Mouse (Mus musculus) layer of hippocampus, adult 18-20 months (tissue): ENCODE results near the gene Usp20. TPM values are rescaled to one million over a fixed set of nuclear protein-coding genes. Genes with fewer than 3 reads are reported as not detected.

Experiments used
- DNase-seq, 2 experiments: peaks; one replicate each; pipeline ENCODE4 v3.0.0; 2022; ENCODE audit warnings: low spot score in 2 of 2
- total RNA-seq, 2 experiments: library from RNA; stranded (reverse); gene quantifications; 2 replicates each; pipeline ENCODE4 v1.2.3; 2021

The Usp20 gene
- total RNA-seq, 2 experiments from 2014 or later: 86.5 to 90.9 TPM

GRCm38 (mm10) chr2:30985111-30986020, 3.3 kb downstream of the Usp20 start:
- DNase-seq: peak in 1 of 2 experiments; percentile 31

DNA sequence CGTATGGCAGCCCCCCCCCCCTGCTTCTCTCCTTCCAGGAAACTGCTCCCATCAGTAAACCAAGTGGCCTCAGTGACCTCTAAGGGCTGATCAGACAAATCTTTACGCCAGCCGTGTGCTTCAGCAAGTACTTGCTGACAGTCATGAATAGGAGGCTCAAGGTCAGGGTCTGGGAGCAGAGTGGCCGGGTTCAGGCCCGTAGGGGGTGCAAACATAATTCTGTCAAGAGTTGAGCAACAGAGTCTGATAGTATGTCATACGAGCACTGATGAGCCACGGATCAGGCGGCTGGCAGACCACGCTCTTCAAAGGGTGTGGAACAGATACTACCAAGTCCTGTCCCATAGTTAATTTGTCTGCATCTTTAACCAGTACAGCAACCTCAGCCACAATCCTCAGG, 8.1 kb downstream of the Usp20 start:
- DNase-seq: no peak

- DNase-seq: no peak
These were observed 12.8 kb downstream of the Usp20 start for GRCm38 (mm10) chr2:30994853-30995252.

- DNase-seq: no peak
These were observed 13.4 kb downstream of the Usp20 start for GRCm38 (mm10) chr2:30995432-30995996.

- no peak for DNase-seq
These were observed 16.6 kb downstream of the Usp20 start for GRCm38 (mm10) chr2:30998443-30999260.

DNA sequence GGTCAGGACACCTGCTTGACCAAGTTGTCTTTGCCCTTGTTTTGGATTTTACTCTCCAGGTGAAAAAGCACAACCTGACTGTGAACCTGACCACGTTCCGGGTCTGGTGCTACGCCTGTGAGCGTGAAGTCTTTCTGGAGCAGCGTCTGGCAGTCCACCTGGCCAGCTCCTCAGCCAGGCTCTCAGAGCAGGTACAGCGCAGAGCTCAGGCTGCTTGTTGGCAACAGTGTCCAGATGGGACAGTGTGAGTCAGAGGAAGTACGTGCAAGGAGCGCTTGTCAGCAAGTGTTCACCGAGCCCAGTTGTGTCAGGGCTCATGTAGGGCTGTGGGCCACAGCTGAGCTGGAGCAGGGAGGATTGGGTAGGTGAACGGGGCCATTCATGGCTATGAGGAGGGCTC, 20.8 kb downstream of the Usp20 start:
- DNase-seq: no peak

DNA sequence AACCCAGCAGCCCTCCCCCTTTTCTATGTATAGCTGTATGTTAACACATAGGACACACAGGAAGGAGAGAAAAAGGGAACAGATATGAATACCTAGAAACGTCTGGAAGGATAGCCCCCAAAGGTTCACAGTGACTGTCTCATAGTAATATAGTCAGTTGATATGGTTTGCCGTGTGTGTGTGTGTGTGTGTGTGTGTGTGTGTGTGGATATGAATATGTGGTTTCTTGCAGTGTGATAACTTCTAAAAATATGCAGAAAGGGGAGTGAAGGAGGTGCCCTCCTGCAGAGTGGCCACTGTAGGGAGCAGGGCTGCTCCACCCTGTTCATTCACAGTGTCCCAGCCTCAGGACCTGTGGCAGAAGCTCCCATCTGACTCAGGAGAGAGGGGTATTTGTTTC, 23.4 kb downstream of the Usp20 start:
- DNase-seq: no peak

GRCm38 (mm10) chr2:31006434-31006833, 24.4 kb downstream of the Usp20 start:
- DNase-seq: no peak

DNA sequence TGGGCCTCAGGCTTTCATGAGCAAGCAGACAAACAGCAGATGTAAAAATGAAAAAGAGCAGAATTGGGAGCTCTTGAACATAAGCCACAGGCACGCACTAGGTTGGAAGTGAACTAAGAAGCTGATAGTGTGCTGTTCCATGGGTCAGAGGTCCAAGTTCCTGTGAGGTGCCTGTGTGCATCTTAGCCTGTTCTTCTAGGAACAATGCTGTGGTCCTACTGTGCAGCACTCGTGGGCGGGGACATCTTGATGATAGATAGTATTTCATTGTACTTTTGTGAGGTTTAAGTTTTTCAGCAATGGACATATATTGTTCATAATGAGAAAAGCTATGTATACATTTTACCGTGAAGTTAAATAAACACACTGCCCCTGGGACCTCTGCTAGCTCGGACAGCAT, 25.1 kb downstream of the Usp20 start:
- no peak for DNase-seq

DNA sequence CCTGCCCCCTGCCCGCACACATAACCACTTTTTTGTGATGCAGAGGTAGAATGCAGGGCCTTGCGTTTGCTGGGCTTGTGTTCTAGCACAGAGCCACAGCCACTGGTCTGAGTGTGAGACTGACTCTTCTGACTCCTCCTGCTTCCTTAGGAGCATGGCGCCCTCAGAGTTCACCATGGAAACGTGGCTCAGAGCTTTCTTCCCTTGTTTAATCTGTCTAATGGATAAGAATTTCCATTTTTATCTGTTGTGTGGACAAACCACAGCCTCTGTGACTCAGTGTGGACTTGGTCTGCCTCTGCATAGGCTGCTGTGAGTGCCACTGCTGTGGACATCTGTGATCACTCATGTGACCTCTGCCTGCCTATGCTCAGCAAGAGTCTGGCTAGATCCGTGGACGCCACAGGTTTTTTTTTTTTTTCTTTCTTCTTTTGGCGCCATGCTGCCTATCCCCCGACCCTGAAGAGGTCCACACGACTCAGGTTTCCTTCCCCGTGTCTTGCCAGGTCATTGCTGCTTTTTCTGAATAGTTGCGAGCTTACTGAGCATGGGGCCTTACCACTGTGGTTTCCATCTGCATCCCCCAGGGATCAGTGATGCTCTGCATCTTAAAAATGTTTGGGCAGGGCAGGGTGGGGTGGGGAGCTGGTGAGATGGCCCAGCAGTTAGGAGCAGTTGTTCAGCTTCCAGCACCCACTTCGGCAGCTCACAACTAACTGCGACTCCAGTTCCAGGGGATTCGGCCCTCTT, 31.5 kb downstream of the Usp20 start:
- no peak for DNase-seq

GRCm38 (mm10) chr2:31017625-31018317, 35.7 kb downstream of the Usp20 start:
- DNase-seq: no peak

DNA sequence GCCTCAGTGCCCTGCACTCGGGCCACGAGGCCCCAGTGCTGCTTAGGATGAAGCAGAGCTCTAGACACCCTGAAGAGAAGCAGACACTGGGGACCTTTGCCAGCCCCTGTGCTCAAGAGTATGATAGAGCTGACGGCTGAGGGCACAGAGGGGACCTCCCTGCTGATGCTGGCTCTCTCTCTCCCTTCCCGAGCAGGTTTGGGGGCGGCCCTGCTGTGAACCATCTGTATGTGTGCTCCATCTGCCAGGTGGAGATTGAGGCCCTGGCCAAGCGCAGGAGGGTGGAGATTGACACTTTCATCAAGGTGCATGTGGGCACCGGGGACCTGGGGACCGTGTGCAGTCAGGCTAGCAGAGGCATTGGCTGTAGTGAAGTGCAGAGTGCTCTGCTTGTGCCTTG, 36.4 kb downstream of the Usp20 start:
- DNase-seq: no peak

DNA sequence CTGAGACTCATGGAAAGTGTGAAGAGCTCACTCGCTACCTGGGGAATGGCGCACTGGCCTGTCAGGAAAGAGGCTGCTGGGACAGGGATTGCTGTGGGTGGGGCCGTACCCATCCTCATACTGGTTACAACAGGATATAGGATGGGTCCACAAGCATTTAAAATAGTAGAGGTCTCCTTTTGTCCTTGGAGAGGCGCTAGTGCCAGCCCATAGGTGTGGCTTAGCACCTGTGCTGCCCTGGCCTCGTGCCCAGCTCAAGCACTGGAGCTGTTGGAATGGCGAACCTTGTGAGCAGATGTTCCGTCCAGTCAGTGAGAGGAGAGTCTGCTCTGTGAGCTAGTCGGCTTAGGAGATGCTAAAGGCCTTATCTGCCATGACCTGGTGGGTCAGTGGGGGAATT, 36.9 kb downstream of the Usp20 start:
- DNase-seq: no peak

GRCm38 (mm10) chr2:31020202-31020601, 38.1 kb downstream of the Usp20 start:
- DNase-seq: no peak

GRCm38 (mm10) chr2:31023940-31024339, 41.9 kb downstream of the Usp20 start:
- no peak for DNase-seq

- peak; percentile 33 to 79 for DNase-seq
These were observed 42.7 kb downstream of the Usp20 start for GRCm38 (mm10) chr2:31024618-31025370.

DNA sequence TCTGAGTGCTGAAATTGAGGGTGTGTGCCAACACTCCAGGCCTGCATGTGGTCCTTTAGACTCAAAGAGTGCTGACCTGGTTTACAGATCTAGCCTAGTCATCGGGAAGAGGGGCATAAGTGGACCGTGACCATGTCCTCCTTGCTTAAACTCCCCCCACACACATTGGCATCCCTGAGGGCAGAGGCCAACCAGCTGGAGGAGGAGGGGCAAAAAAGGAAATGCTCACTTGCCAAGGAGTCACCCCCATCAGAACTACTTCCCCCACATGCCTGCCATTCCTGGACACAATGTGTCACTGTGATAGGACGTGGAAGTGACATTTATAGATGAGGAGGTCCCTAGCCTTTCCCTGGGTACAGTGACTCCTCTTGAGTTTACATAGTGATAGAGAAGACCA, 43.4 kb downstream of the Usp20 start:
- DNase-seq: no peak

DNA sequence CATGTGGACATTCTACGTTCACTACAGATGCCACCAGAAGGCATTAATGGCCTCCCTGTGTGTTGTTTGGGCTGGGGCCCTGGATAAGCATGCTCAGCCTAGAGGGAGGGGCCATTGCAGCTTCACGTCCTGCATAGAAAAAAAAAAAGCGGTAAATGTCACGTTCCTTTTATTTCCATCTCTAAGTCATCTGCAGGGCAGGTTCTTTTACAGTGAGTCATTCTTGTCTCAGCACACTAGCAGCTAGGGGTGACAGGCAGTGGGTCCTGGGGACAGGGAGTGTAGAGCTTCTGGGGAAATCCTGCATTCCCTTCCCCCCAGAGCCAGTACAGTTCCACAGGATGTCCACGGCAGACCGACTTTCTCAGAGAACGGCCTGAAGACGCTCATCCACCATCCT, 44.6 kb downstream of the Usp20 start:
- DNase-seq: no peak

DNA sequence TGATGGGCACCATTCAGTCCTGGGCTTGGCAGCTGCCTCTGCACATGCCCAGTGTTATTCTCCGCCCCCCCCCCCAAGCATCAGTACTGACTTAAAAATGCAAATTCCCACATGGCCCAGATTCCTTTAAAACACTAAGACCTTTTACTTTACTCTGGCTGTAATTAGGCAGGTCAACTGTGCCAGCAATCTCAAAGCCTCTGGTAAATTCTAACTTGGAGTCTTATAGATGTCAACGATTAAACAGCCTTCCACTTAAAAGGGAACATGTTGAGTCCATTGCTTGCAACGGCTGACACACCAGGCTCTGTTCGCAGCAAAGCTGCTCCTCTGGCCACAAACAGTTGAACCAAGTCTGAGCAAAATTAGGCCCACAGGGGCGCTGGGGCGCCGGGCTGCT, 49.9 kb downstream of the Usp20 start:
- no peak for DNase-seq

- no peak for DNase-seq
These were observed 54.7 kb downstream of the Usp20 start for GRCm38 (mm10) chr2:31036811-31037210.
